Mouse (Mus musculus) kidney, adult 2 months (tissue): ENCODE measurements at regions not wholly inside any gene's neighbourhood (a gene's known extent, or its start where the extent isn't known, plus 50 kb on each side); places are given as distances from the start of the nearest gene placed in this dataset.

Source experiments
- CTCF ChIP-seq: fragments of 200-500 bp; conservative IDR thresholded peaks from 2 replicates; pipeline ENCODE4 v1.5.1; 2011; ENCODE audit warnings: low read depth, mild to moderate bottlenecking, control low read depth, low read length, moderate library complexity, mixed read lengths; ENCODE audit not compliant: insufficient read depth, insufficient read length
- POLR2A ChIP-seq: fragments of 200-500 bp; IDR thresholded peaks from one replicate; pipeline ENCODE4 v1.6.1; 2011; ENCODE audit warnings: low read depth, low read length, control low read depth

DNA sequence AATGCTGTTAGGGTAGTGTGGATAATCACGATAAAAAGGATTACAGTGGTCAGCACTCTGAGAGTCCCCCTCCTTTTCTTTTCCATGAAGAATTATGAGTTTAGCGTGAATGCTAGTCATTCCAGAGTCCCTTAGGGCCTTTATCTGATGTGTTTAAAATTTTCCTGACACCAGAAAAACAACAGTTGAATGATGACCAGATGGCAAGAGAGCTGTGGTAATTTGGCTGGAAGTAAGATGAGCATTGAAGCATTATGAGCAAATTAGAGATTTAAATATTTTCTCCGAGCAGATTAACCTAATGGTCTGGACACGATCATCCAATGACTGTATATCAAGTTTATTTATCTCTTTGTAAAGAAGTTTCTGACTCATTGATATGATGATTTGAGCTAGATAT, 417.1 kb upstream of the Igbp1b start:
- no peak for TF ChIP-seq CTCF
- no peak for TF ChIP-seq POLR2A
